Mouse (Mus musculus): Measurements from ENCODE around the gene 2210011C24Rik. TPM values are rescaled to one million over a fixed set of nuclear protein-coding genes. Genes with fewer than 3 reads are reported as not detected.

The 2210011C24Rik gene
- polyA plus RNA-seq (2014; fragmentation: Nextera tagmentation; extraction: Ambion mirVana), result 1.9 TPM in 1 of 2 replicates, not detected in the other

- H3K27me3 ChIP-seq (ENCODE audit: control insufficient read depth, insufficient read depth, low read length), result peaks cover 36% of the 10 kb centered on the region
- 2% methylated on average over 45 of the region's 45 CpGs for WGBS
- H3K9me3 ChIP-seq (ENCODE audit: control insufficient read depth, low read length), result no peaks in the 10 kb centered on the region
- H3K4me2 ChIP-seq (ENCODE audit: low read depth, low read length), result peak within 1 kb of the TSS; percentile 97
- H3K4me1 ChIP-seq (ENCODE audit: control insufficient read depth, insufficient read depth, low read length), result peaks cover 17% of the 10 kb centered on the region; the same call in 1 of the 2 replicates
- no peak for ATAC-seq (ENCODE audit: low read depth)
- peak within 1 kb of the TSS; percentile 50 for H3K4me3 ChIP-seq (ENCODE audit: low read depth, low read length)
- no peak within 1 kb of the TSS for H3K27ac ChIP-seq (ENCODE audit: low read depth, low read length)
- no peaks in the 10 kb centered on the region for H3K36me3 ChIP-seq (ENCODE audit: control insufficient read depth, insufficient read depth, low read length)
- H3K9ac ChIP-seq (replicated peaks; ENCODE audit: low read depth, low read length), result peak within 1 kb of the TSS; percentile 55
These were observed at the start of gene 2210011C24Rik for GRCm38 (mm10) chr8:84011705-84012498. TSS of gene 2210011C24Rik (minus strand) at chr8:84012171.

- no peaks in the 10 kb centered on the region for H3K36me3 ChIP-seq (ENCODE audit: control insufficient read depth, insufficient read depth, low read length)
- no peak overlapping the region for H3K4me2 ChIP-seq (ENCODE audit: low read depth, low read length)
- no peak overlapping the region for H3K27ac ChIP-seq (ENCODE audit: low read depth, low read length)
- H3K9me3 ChIP-seq (ENCODE audit: control insufficient read depth, low read length), result no peaks in the 10 kb centered on the region
- no peaks in the 10 kb centered on the region for H3K27me3 ChIP-seq (ENCODE audit: control insufficient read depth, insufficient read depth, low read length)
- WGBS, result 91% methylated on average over 2 of the region's 2 CpGs
- no peak overlapping the region for H3K4me3 ChIP-seq (ENCODE audit: low read depth, low read length)
- ATAC-seq (ENCODE audit: low read depth), result no peak
- H3K4me1 ChIP-seq (ENCODE audit: control insufficient read depth, insufficient read depth, low read length), result no peaks in the 10 kb centered on the region
- no peak overlapping the region for H3K9ac ChIP-seq (replicated peaks; ENCODE audit: low read depth, low read length)
These were observed 48.3 kb upstream of the 2210011C24Rik start for GRCm38 (mm10) chr8:84060245-84060644.

GRCm38 (mm10) chr8:84059226-84059625 lies 47.3 kb upstream of the 2210011C24Rik start:
- Histone ChIP-seq H3K27me3 (ENCODE audit: control insufficient read depth, insufficient read depth, low read length) (no peaks in the 10 kb centered on the region), H3K9me3 (ENCODE audit: control insufficient read depth, low read length) (no peaks in the 10 kb centered on the region), H3K4me3 (ENCODE audit: low read depth, low read length) (no peak overlapping the region), H3K4me2 (ENCODE audit: low read depth, low read length) (no peak overlapping the region), H3K4me1 (ENCODE audit: control insufficient read depth, insufficient read depth, low read length) (no peaks in the 10 kb centered on the region), H3K27ac (ENCODE audit: low read depth, low read length) (no peak overlapping the region), H3K9ac (replicated peaks; ENCODE audit: low read depth, low read length) (no peak overlapping the region), H3K36me3 (ENCODE audit: control insufficient read depth, insufficient read depth, low read length) (no peaks in the 10 kb centered on the region)
- whole genome bisulfite sequencing, result 94% methylated on average over 2 of the region's 2 CpGs
- ATAC-seq (ENCODE audit: low read depth), result no peak

- no peak for ATAC-seq (ENCODE audit: low read depth)
- H3K4me3 ChIP-seq (ENCODE audit: low read depth, low read length), result no peak overlapping the region
- H3K27me3 ChIP-seq (ENCODE audit: control insufficient read depth, insufficient read depth, low read length), result no peaks in the 10 kb centered on the region
- no peak overlapping the region for H3K4me2 ChIP-seq (ENCODE audit: low read depth, low read length)
- H3K4me1 ChIP-seq (ENCODE audit: control insufficient read depth, insufficient read depth, low read length), result no peaks in the 10 kb centered on the region
- no peak overlapping the region for H3K9ac ChIP-seq (replicated peaks; ENCODE audit: low read depth, low read length)
- no peak overlapping the region for H3K27ac ChIP-seq (ENCODE audit: low read depth, low read length)
- no peaks in the 10 kb centered on the region for H3K9me3 ChIP-seq (ENCODE audit: control insufficient read depth, low read length)
- WGBS, result 85% methylated on average over 1 of the region's 1 CpGs
- H3K36me3 ChIP-seq (ENCODE audit: control insufficient read depth, insufficient read depth, low read length), result no peaks in the 10 kb centered on the region
These were observed 45.9 kb upstream of the 2210011C24Rik start for GRCm38 (mm10) chr8:84057827-84058226.

GRCm38 (mm10) chr8:84053229-84053628 lies 41.3 kb upstream of the 2210011C24Rik start:
- no peak overlapping the region for H3K4me2 ChIP-seq (ENCODE audit: low read depth, low read length)
- no peak overlapping the region for H3K4me3 ChIP-seq (ENCODE audit: low read depth, low read length)
- 93% methylated on average over 5 of the region's 5 CpGs for WGBS
- no peaks in the 10 kb centered on the region for H3K9me3 ChIP-seq (ENCODE audit: control insufficient read depth, low read length)
- H3K27ac ChIP-seq (ENCODE audit: low read depth, low read length), result no peak overlapping the region
- no peaks in the 10 kb centered on the region for H3K27me3 ChIP-seq (ENCODE audit: control insufficient read depth, insufficient read depth, low read length)
- no peak overlapping the region for H3K9ac ChIP-seq (replicated peaks; ENCODE audit: low read depth, low read length)
- H3K4me1 ChIP-seq (ENCODE audit: control insufficient read depth, insufficient read depth, low read length), result no peaks in the 10 kb centered on the region
- no peaks in the 10 kb centered on the region for H3K36me3 ChIP-seq (ENCODE audit: control insufficient read depth, insufficient read depth, low read length)
- ATAC-seq (ENCODE audit: low read depth), result no peak

- Histone ChIP-seq H3K9me3 (ENCODE audit: control insufficient read depth, low read length) (no peaks in the 10 kb centered on the region), H3K9ac (replicated peaks; ENCODE audit: low read depth, low read length) (no peak overlapping the region), H3K4me3 (ENCODE audit: low read depth, low read length) (no peak overlapping the region), H3K4me2 (ENCODE audit: low read depth, low read length) (no peak overlapping the region), H3K4me1 (ENCODE audit: control insufficient read depth, insufficient read depth, low read length) (no peaks in the 10 kb centered on the region), H3K27me3 (ENCODE audit: control insufficient read depth, insufficient read depth, low read length) (no peaks in the 10 kb centered on the region), H3K36me3 (ENCODE audit: control insufficient read depth, insufficient read depth, low read length) (no peaks in the 10 kb centered on the region), H3K27ac (ENCODE audit: low read depth, low read length) (no peak overlapping the region)
- ATAC-seq (ENCODE audit: low read depth), result no peak
- 82% methylated on average over 3 of the region's 3 CpGs for WGBS
These were observed 40.8 kb upstream of the 2210011C24Rik start for GRCm38 (mm10) chr8:84052746-84053145.

GRCm38 (mm10) chr8:84048171-84048570 lies 36.2 kb upstream of the 2210011C24Rik start:
- WGBS, result 69% methylated on average over 5 of the region's 5 CpGs
- H3K4me3 ChIP-seq (ENCODE audit: low read depth, low read length), result no peak overlapping the region
- no peaks in the 10 kb centered on the region for H3K9me3 ChIP-seq (ENCODE audit: control insufficient read depth, low read length)
- H3K27me3 ChIP-seq (ENCODE audit: control insufficient read depth, insufficient read depth, low read length), result peaks cover 16% of the 10 kb centered on the region
- H3K4me1 ChIP-seq (ENCODE audit: control insufficient read depth, insufficient read depth, low read length), result no peaks in the 10 kb centered on the region
- no peak overlapping the region for H3K27ac ChIP-seq (ENCODE audit: low read depth, low read length)
- no peak for ATAC-seq (ENCODE audit: low read depth)
- no peak overlapping the region for H3K9ac ChIP-seq (replicated peaks; ENCODE audit: low read depth, low read length)
- no peaks in the 10 kb centered on the region for H3K36me3 ChIP-seq (ENCODE audit: control insufficient read depth, insufficient read depth, low read length)
- no peak overlapping the region for H3K4me2 ChIP-seq (ENCODE audit: low read depth, low read length)

- Histone ChIP-seq H3K9me3 (ENCODE audit: control insufficient read depth, low read length) (no peaks in the 10 kb centered on the region), H3K4me3 (ENCODE audit: low read depth, low read length) (no peak overlapping the region), H3K36me3 (ENCODE audit: control insufficient read depth, insufficient read depth, low read length) (no peaks in the 10 kb centered on the region), H3K9ac (replicated peaks; ENCODE audit: low read depth, low read length) (no peak overlapping the region), H3K4me1 (ENCODE audit: control insufficient read depth, insufficient read depth, low read length) (no peaks in the 10 kb centered on the region), H3K4me2 (ENCODE audit: low read depth, low read length) (no peak overlapping the region), H3K27me3 (ENCODE audit: control insufficient read depth, insufficient read depth, low read length) (peaks cover 26% of the 10 kb centered on the region), H3K27ac (ENCODE audit: low read depth, low read length) (no peak overlapping the region)
- WGBS, result 86% methylated on average over 3 of the region's 3 CpGs
- no peak for ATAC-seq (ENCODE audit: low read depth)
These were observed 34.5 kb upstream of the 2210011C24Rik start for GRCm38 (mm10) chr8:84046505-84046904.

GRCm38 (mm10) chr8:84044900-84045299 lies 32.9 kb upstream of the 2210011C24Rik start, which contains the start of gene Rln3:
TSS of gene Rln3 (minus strand) at chr8:84045000.
- H3K27ac ChIP-seq (ENCODE audit: low read depth, low read length), result no peak within 1 kb of the TSS
- H3K27me3 ChIP-seq (ENCODE audit: control insufficient read depth, insufficient read depth, low read length), result peaks cover 28% of the 10 kb centered on the region
- H3K4me3 ChIP-seq (ENCODE audit: low read depth, low read length), result no peak within 1 kb of the TSS
- ATAC-seq (ENCODE audit: low read depth), result no peak
- H3K4me1 ChIP-seq (ENCODE audit: control insufficient read depth, insufficient read depth, low read length), result no peaks in the 10 kb centered on the region
- H3K9me3 ChIP-seq (ENCODE audit: control insufficient read depth, low read length), result no peaks in the 10 kb centered on the region
- H3K9ac ChIP-seq (replicated peaks; ENCODE audit: low read depth, low read length), result no peak within 1 kb of the TSS
- no peak within 1 kb of the TSS for H3K4me2 ChIP-seq (ENCODE audit: low read depth, low read length)
- 6% methylated on average over 9 of the region's 9 CpGs for WGBS
- H3K36me3 ChIP-seq (ENCODE audit: control insufficient read depth, insufficient read depth, low read length), result no peaks in the 10 kb centered on the region
